Mouse (Mus musculus) ES-Bruce4 (cell line): ENCODE measurements around the gene Tmem41b. TPM values are rescaled to one million over a fixed set of nuclear protein-coding genes. Genes with fewer than 3 reads are reported as not detected.

Experiments
- H3K27ac ChIP-seq: 2 replicates; pipeline ENCODE4 v1.5.1; 2012; ENCODE audit warnings: low read length, inconsistent platforms; ENCODE audit not compliant: insufficient read depth
- H3K27me3 ChIP-seq: 2 replicates; pipeline ENCODE4 v1.6.1; 2012; ENCODE audit warnings: mild to moderate bottlenecking, low read length, inconsistent platforms; ENCODE audit not compliant: control insufficient read depth, poor library complexity, insufficient read depth, severe bottlenecking
- H3K36me3 ChIP-seq: 2 replicates; pipeline ENCODE4 v1.6.1; 2012; ENCODE audit warnings: inconsistent platforms, mild to moderate bottlenecking, low read length, moderate library complexity; ENCODE audit not compliant: control insufficient read depth, poor library complexity, insufficient read depth, severe bottlenecking
- H3K4me1 ChIP-seq: one replicate; pipeline ENCODE4 v1.8.1; 2011; ENCODE audit warnings: low read length; ENCODE audit not compliant: control insufficient read depth, insufficient read depth
- H3K4me3 ChIP-seq: 2 replicates; pipeline ENCODE4 v1.5.1; 2011; ENCODE audit warnings: low read depth, mild to moderate bottlenecking, low read length
- H3K9ac ChIP-seq: 2 replicates; pipeline ENCODE4 v1.6.1; 2012; ENCODE audit warnings: low read depth, mild to moderate bottlenecking, inconsistent platforms; ENCODE audit not compliant: poor library complexity, severe bottlenecking
- H3K9me3 ChIP-seq: replicated peaks from 2 replicates; pipeline ENCODE4 v1.6.1; 2012; ENCODE audit warnings: mild to moderate bottlenecking, low read length, inconsistent platforms; ENCODE audit not compliant: control insufficient read depth, poor library complexity, insufficient read depth, severe bottlenecking
- CTCF ChIP-seq: IDR thresholded peaks from one replicate; pipeline ENCODE4 v1.8.1; 2011; ENCODE audit warnings: low read depth, low read length
- EP300 ChIP-seq: IDR thresholded peaks from 2 replicates; pipeline ENCODE4 v1.6.1; 2011; ENCODE audit warnings: low read depth, low read length; ENCODE audit not compliant: insufficient read depth
- POLR2A ChIP-seq: IDR thresholded peaks from one replicate; pipeline ENCODE4 v1.8.1; 2011; ENCODE audit warnings: low read length; ENCODE audit not compliant: insufficient read depth
- polyA plus RNA-seq: library from polyadenylated mRNA; stranded (reverse); fragments of >200 nt; gene quantifications from 2 replicates; pipeline ENCODE4 v1.2.4, GENCODE M21; 2011; ENCODE audit warnings: low read depth; ENCODE audit not compliant: missing spikeins, insufficient read depth, insufficient read length

Tmem41b gene
- polyA plus RNA-seq, 1 experiment: 60.9 TPM

DNA sequence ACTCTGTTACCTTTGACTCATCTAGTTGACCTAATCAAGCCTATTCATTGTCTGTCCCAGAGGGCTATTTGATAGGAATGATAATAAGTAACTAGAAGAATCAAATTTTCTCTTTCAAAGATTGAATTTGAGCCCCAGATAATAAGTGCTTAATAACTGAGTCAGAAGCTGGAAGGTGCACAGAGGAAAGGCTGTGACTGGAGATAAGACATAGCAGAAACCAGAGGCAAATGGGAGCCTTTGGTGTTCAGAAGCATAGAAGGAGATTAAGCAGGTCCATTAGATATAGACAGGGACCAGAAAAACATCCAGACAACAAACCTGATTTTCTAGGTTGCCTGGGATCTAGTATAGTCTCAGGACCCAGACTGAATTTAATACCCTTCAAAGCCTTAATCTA, 19.2 kb upstream of the Tmem41b start:
- Histone ChIP-seq H3K27ac (no peak overlapping the region; the same call in 1 of the 2 replicates), H3K4me3 (no peak overlapping the region), H3K27me3 (no peaks in the 10 kb centered on the region; the same call in 1 of the 2 replicates), H3K9ac (no peak overlapping the region), H3K9me3 (no peaks in the 10 kb centered on the region), H3K36me3 (no peaks in the 10 kb centered on the region), H3K4me1 (no peaks in the 10 kb centered on the region)
- TF ChIP-seq CTCF (no peak), POLR2A (no peak), EP300 (no peak)

GRCm38 (mm10) chr7:110002968-110003367, 16.2 kb upstream of the Tmem41b start:
- Histone ChIP-seq H3K27me3 (no peaks in the 10 kb centered on the region; the same call in 1 of the 2 replicates), H3K9me3 (no peaks in the 10 kb centered on the region), H3K4me3 (peak overlapping the region; percentile 2; the same call in 1 of the 2 replicates), H3K9ac (no peak overlapping the region; the same call in 1 of the 2 replicates), H3K27ac (no peak overlapping the region), H3K36me3 (no peaks in the 10 kb centered on the region), H3K4me1 (no peaks in the 10 kb centered on the region)
- no peak for TF ChIP-seq POLR2A
- no peak for TF ChIP-seq EP300
- no peak for TF ChIP-seq CTCF

GRCm38 (mm10) chr7:110002092-110002491, 15.4 kb upstream of the Tmem41b start:
- Histone ChIP-seq H3K27me3 (no peaks in the 10 kb centered on the region; the same call in 1 of the 2 replicates), H3K36me3 (no peaks in the 10 kb centered on the region), H3K4me1 (no peaks in the 10 kb centered on the region), H3K4me3 (no peak overlapping the region), H3K27ac (no peak overlapping the region), H3K9me3 (no peaks in the 10 kb centered on the region), H3K9ac (no peak overlapping the region)
- TF ChIP-seq CTCF (no peak), POLR2A (no peak), EP300 (no peak)

DNA sequence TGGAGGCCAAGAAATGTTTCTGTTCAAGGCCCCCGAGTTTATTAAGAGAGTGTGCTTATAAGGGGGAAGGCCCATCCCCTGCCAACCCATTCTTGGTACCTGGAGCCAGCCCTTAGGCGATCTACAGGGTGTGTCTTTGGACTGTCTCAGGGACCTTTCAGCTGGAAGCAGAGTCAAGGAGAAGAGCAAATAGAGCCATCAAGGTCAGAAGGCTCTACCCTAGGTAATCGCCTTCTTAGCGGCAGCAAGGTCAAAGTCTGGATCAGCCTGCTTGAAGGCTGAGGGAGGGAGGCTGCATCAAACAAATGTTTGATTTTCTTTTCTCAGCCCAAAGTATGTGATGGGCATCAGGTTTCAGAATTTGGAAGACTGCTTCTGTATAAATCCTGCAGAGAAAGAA, 11.7 kb upstream of the Tmem41b start:
- Histone ChIP-seq H3K36me3 (no peaks in the 10 kb centered on the region), H3K27me3 (no peaks in the 10 kb centered on the region), H3K4me1 (no peaks in the 10 kb centered on the region), H3K9ac (no peak overlapping the region), H3K4me3 (no peak overlapping the region), H3K9me3 (no peaks in the 10 kb centered on the region), H3K27ac (no peak overlapping the region)
- TF ChIP-seq CTCF (no peak), POLR2A (no peak), EP300 (peak; percentile 75; the same call in 1 of the 2 replicates)

DNA sequence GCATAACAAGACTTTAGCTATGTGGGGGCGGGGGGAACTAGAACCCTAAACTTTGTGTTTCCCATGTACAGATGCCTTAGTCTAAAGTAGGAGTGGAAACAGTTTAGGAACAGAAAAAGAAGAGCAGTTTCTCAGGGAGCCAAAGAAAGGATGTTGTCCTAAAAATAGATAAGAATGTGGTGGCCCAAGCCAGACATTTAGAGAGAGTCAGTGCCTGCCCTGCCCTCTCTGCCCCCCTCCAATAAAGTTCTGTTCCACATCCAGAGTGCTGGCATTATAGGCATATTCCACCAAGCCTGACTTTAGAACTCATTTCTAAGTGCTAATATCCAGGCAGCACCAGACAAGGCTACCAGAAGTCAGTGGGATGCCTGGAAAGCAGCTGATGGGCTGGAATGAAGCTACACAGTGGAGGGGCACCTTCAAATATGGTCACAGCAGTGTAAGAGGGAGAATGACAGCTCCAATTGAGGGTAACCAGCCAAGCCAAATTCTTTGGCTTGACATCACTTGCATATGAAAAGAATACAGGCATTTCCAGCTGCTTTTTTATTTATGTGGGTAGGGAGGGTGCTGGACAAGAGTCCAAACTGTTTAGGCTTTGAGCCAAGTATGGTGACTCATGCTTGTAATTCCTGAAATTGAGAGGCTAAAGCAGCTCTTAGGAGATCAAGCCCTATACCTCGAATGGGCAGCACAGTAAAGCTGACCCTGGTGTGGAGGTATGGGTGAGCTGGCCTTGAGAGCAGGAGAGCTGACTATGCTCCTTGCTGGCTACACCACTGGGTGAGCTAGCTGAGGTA, 6.6 kb upstream of the Tmem41b start:
- Histone ChIP-seq H3K4me1 (no peaks in the 10 kb centered on the region), H3K4me3 (no peak overlapping the region), H3K36me3 (no peaks in the 10 kb centered on the region), H3K9ac (no peak overlapping the region), H3K27ac (no peak overlapping the region), H3K27me3 (no peaks in the 10 kb centered on the region), H3K9me3 (no peaks in the 10 kb centered on the region)
- no peak for TF ChIP-seq EP300
- TF ChIP-seq CTCF: no peak
- TF ChIP-seq POLR2A: no peak

- no peak overlapping the region for H3K27ac ChIP-seq
- TF ChIP-seq POLR2A: no peak
- no peak for TF ChIP-seq CTCF
- TF ChIP-seq EP300: no peak
- no peak overlapping the region for H3K4me3 ChIP-seq
- H3K9ac ChIP-seq: no peak overlapping the region
- H3K9me3 ChIP-seq: no peaks in the 10 kb centered on the region
- H3K4me1 ChIP-seq: no peaks in the 10 kb centered on the region
- no peaks in the 10 kb centered on the region for H3K36me3 ChIP-seq
- H3K27me3 ChIP-seq: no peaks in the 10 kb centered on the region
Measured at GRCm38 (mm10) chr7:109991286-109991685, 4.6 kb upstream of the Tmem41b start.
